ENCODE assay signal across 9 mouse cellular contexts in genomic region chr17:47676581-47676980, GRCm38 (mm10). TPM values are rescaled to one million over a fixed set of nuclear protein-coding genes. Genes with fewer than 3 reads are reported as not detected.
DNase-seq lines count a peak whose midpoint lies in the region; ATAC-seq and TF ChIP-seq lines count a peak whose summit lies in the region.
"Had no signal": no experiment of that assay in that cellular context is flagged by ENCODE, and none has a peak within 500 bp of the region (broad histone marks: within the 10 kb centered on the region; RNA-seq: fewer than 3 reads in every experiment).

No protein-coding gene starts in this region.

- H3K9me3 ChIP-seq in midbrain, postnatal 0 days (ENCODE audit: low read length), result no peaks in the 10 kb centered on the region
- H3K9me3 ChIP-seq: neural tube, embryonic 12.5 days had no signal

- H3K36me3 ChIP-seq in testis, adult 2 months (ENCODE audit: control insufficient read depth, insufficient read depth, low read length), result peaks cover 3% of the 10 kb centered on the region
- H3K36me3 ChIP-seq in midbrain, postnatal 0 days (ENCODE audit: insufficient read depth, low read length), result peaks cover 40% of the 10 kb centered on the region

- no peak overlapping the region for H3K27ac ChIP-seq in testis, adult 2 months (ENCODE audit: control insufficient read depth, insufficient read depth, low read depth, low read length)
- no peak overlapping the region for H3K27ac ChIP-seq in midbrain, postnatal 0 days (ENCODE audit: low read depth, low read length)
- H3K27ac ChIP-seq: neural tube, embryonic 12.5 days had no signal

- ATAC-seq in midbrain, postnatal 0 days (ENCODE audit: low FRiP score), result no peak

- intact Hi-C loops in left cerebral cortex, postnatal 14 days (cut with DNase I), result loop anchor here (5.0 to 10.0 kb wide), 3 partner anchors 34 to 162 kb away; no protein-coding TSS in a partner anchor

- no peak for DNase-seq in testis, postnatal 14 days (ENCODE audit: low spot score)
- peak; percentile 82 for DNase-seq in adrenal gland, postnatal 10 days
- DNase-seq in embryo, embryonic 9.5 days (ENCODE audit: extremely low spot score), result peak; percentile 76
- peak; percentile 19 to 66 for DNase-seq in heart, adult 9 months (ENCODE audit: low spot score in 2 of 2)
- DNase-seq in left cerebral cortex, postnatal 14 days (ENCODE audit: low spot score in 2 of 2), result peak; percentile 80 to 84
- DNase-seq in midbrain, postnatal 0 days (ENCODE audit: low spot score), result peak; percentile 82
- DNase-seq in thymus, postnatal 36 days, result peak; percentile 32 to 46

- H3K9ac ChIP-seq in midbrain, postnatal 0 days (replicated peaks; ENCODE audit: low read length, poor library complexity, severe bottlenecking), result no peak overlapping the region
- H3K9ac ChIP-seq: neural tube, embryonic 12.5 days had no signal

- no peak overlapping the region for H3K4me2 ChIP-seq in midbrain, postnatal 0 days (ENCODE audit: low read depth, low read length, poor library complexity, severe bottlenecking)
- H3K4me2 ChIP-seq: neural tube, embryonic 12.5 days had no signal

- TF ChIP-seq CTCF in testis, adult 2 months (IDR thresholded peaks at IDR 0.05; ENCODE audit: control insufficient read depth, insufficient read depth, insufficient replicate concordance, low read depth, low read length), result 0 out of 2 replicates have a peak, but pooled peaks have one; percentile 31
- peak; percentile 94 for TF ChIP-seq CTCF in midbrain, postnatal 0 days (IDR thresholded peaks at IDR 0.05)

- no peaks in the 10 kb centered on the region for H3K27me3 ChIP-seq in testis, adult 2 months (ENCODE audit: control insufficient read depth, insufficient read depth, low read length)
- H3K27me3 ChIP-seq in midbrain, postnatal 0 days (ENCODE audit: insufficient read depth, low read length), result no peaks in the 10 kb centered on the region

- H3K4me1 ChIP-seq in testis, adult 2 months (ENCODE audit: control insufficient read depth, insufficient read depth, low read length), result peaks cover 10% of the 10 kb centered on the region
- no peaks in the 10 kb centered on the region for H3K4me1 ChIP-seq in midbrain, postnatal 0 days (ENCODE audit: insufficient read depth, low read length)

- 16% methylated on average over 9 of the region's 9 CpGs for WGBS in midbrain, postnatal 0 days

- TF ChIP-seq POLR2A in testis, adult 2 months (IDR thresholded peaks at IDR 0.05; ENCODE audit: control insufficient read depth, low read depth, low read length), result no peak

- no peak overlapping the region for H3K4me3 ChIP-seq in testis, adult 2 months (ENCODE audit: control insufficient read depth, low read depth, low read length)
- H3K4me3 ChIP-seq in midbrain, postnatal 0 days (ENCODE audit: low read depth, low read length), result no peak overlapping the region
- H3K4me3 ChIP-seq: neural tube, embryonic 12.5 days had no signal

RNA-seq across cellular contexts. Expression of gene Tomm6, which starts 11.6 kb away (rescaled TPM):
- 93.7 and 96.8 TPM in 2 replicates for polyA plus RNA-seq in testis, adult 2 months (2012; rRNA removed)
- total RNA-seq in adrenal gland, postnatal 10 days (2021), result 100 to 1,000 TPM; 223 to 226 TPM
- total RNA-seq in left cerebral cortex, postnatal 14 days (2021), result 100 to 1,000 TPM; 218 to 227 TPM
- 117 and 136 TPM in 2 replicates for total RNA-seq in midbrain, postnatal 0 days (2014; rRNA removed)
- polyA plus RNA-seq in midbrain, postnatal 0 days (2015; fragmentation: Nextera tagmentation; extraction: Ambion mirVana), result 334 and 339 TPM in 2 replicates

RNA-seq across cellular contexts. Expression of gene Frs3, which starts 12.2 kb away (rescaled TPM):
- 31.4 and 34.1 TPM in 2 replicates for polyA plus RNA-seq in testis, adult 2 months (2012; rRNA removed)
- 1 to 10 TPM; 3.2 to 7.5 TPM for total RNA-seq in adrenal gland, postnatal 10 days (2021)
- 10 to 100 TPM; 23.4 to 26.1 TPM for total RNA-seq in left cerebral cortex, postnatal 14 days (2021)
- total RNA-seq in midbrain, postnatal 0 days (2014; rRNA removed), result 128 and 165 TPM in 2 replicates
- polyA plus RNA-seq in midbrain, postnatal 0 days (2015; fragmentation: Nextera tagmentation; extraction: Ambion mirVana), result 68.9 and 75.7 TPM in 2 replicates

RNA-seq across cellular contexts. Expression of gene Gm21981, which starts 17.7 kb away (rescaled TPM):
- polyA plus RNA-seq in testis, adult 2 months (2012; rRNA removed), result 0.95 and 0.96 TPM in 2 replicates
- 1 to 10 TPM; 1.1 to 1.5 TPM for total RNA-seq in adrenal gland, postnatal 10 days (2021)
- total RNA-seq in left cerebral cortex, postnatal 14 days (2021), result 1 to 10 TPM; 4.7 to 5.3 TPM
- 5.2 and 5.8 TPM in 2 replicates for total RNA-seq in midbrain, postnatal 0 days (2014; rRNA removed)
- polyA plus RNA-seq in midbrain, postnatal 0 days (2015; fragmentation: Nextera tagmentation; extraction: Ambion mirVana), result 0.56 and 0.90 TPM in 2 replicates

RNA-seq across cellular contexts. Expression of gene Prickle4, which starts 18.0 kb away (rescaled TPM):
- 2.7 and 3.4 TPM in 2 replicates for polyA plus RNA-seq in testis, adult 2 months (2012; rRNA removed)
- total RNA-seq in adrenal gland, postnatal 10 days (2021), result 1 to 10 TPM; 2.2 to 4.8 TPM
- 1 to 10 TPM; 5.0 to 5.5 TPM for total RNA-seq in left cerebral cortex, postnatal 14 days (2021)
- 2.5 and 3.2 TPM in 2 replicates for total RNA-seq in midbrain, postnatal 0 days (2014; rRNA removed)
- polyA plus RNA-seq in midbrain, postnatal 0 days (2015; fragmentation: Nextera tagmentation; extraction: Ambion mirVana), result 2.2 and 3.2 TPM in 2 replicates

RNA-seq across cellular contexts. Expression of gene Usp49, which starts 46.1 kb away (rescaled TPM):
- 67.0 and 80.5 TPM in 2 replicates for polyA plus RNA-seq in testis, adult 2 months (2012; rRNA removed)
- total RNA-seq in adrenal gland, postnatal 10 days (2021), result 1 to 10 TPM; 6.8 to 9.0 TPM
- total RNA-seq in left cerebral cortex, postnatal 14 days (2021), result 10 to 100 TPM in 1 of 2 experiments, 1 to 10 TPM in 1; 9.0 to 10.4 TPM
- total RNA-seq in midbrain, postnatal 0 days (2014; rRNA removed), result 24.3 and 24.4 TPM in 2 replicates
- polyA plus RNA-seq in midbrain, postnatal 0 days (2015; fragmentation: Nextera tagmentation; extraction: Ambion mirVana), result 3.7 and 3.9 TPM in 2 replicates
